Mouse (Mus musculus): Measurements from ENCODE around the gene Fmo9.

Fmo9 gene

DNA sequence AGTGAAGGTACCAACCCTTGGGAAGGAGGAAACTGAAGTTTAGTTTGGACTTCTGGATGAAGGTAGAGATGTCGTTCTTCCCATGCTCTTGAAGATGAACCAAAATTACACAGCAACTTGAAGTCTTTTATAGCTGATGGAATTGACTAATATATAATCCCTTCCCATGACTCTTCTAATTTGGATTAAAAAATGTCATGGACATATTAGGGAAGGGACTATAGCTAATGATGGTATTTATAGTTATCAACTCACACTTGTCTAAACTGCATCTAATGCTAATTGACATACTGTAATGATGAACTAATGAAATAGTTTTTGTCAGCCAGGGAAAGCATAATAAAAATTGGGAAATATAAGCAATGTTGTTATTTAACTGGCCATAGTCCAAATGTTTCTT lies at the start of gene Fmo9:
Gene Fmo9 (minus strand): TSS at position 101 of the 400 bp plus-strand sequence.
- CTCF ChIA-PET: no interaction called here
- POLR2A ChIA-PET: no interaction called here

- ChIA-PET CTCF (no interaction called here), POLR2A (interaction anchor here in 1 of 4 experiments (0.5 kb wide), 1 partner anchor 635 kb away, joined by 4 read pairs; no protein-coding TSS in a partner anchor)
Observed at GRCm38 (mm10) chr1:166730886-166731285, 49.2 kb upstream of the Fmo9 start.

DNA sequence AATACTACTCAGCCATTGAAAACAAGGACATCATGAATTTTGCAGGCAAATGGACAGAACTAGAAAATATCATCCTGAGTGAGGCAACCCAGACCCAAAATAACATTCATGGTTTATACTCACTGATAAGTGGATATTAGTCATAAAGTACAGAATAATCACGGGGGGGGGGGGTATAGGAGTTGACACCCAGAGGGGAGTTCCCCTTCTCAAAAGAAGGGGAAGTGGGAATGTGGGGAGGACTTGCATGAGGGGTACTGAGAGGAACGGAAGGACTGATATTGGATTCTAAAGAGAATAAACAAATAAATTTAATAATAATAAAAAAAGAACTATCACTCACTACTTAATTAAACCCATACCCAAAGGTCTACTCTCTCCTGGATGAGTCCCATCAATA lies 48.6 kb upstream of the Fmo9 start:
- POLR2A ChIA-PET: no interaction called here
- CTCF ChIA-PET: no interaction called here

DNA sequence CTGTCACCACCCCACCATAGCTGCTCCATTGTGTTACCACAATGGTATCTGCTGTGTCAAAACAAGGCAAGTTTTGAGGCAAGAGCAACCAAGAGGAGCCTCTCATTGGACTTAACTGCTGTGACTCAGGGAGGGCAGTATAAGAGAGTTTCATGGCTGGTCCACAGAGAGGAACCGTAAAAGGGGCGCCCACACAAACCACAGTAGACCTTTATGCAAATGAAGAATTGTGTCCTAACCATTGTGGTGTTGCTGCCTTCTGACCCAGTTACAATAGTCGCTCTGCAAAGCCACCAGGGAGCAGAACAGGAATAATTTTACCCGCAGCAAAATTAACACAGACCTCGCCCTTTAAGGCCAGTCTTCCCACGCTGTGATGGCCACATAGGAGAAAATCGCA lies 29.2 kb upstream of the Fmo9 start:
- ChIA-PET POLR2A (no interaction called here), CTCF (no interaction called here)

DNA sequence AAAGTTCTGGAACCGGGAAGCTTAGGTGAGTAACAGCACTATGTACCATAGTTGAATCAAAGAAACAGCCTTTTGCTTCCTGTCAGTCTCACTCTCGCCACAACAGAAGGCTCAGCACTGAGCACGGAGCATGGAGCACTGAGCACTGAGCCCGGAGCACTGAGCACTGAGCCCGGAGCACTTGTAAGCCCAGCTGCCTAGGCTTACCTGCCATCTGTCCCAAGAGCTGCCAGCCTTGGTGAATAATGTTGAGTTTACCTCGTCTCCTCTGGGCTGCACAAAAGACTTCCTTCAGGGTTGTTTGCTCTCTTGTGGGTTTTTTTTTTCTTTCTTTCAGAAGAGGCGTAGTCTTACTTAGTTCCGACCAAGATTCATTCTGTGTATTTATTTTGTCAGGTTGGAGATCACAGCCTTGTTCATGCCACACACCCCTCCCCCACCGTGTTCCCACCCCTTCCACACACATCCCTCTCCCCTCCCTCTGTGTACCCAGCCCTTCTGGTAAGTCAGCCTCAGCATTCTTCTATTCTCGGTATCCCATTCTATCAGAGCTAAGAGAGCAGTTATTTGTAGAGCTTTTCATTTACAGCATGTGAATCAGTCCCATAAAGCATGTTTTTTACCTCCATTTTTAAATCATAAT lies 20.7 kb upstream of the Fmo9 start:
- ChIA-PET POLR2A (interaction anchor here in 1 of 4 experiments (0.7 to 1.2 kb wide), 2 partner anchors 129 to 425 kb away, joined by 3 to 4 read pairs; no protein-coding TSS in a partner anchor), CTCF (no interaction called here)

- ChIA-PET POLR2A (no interaction called here), CTCF (no interaction called here)
Observed at GRCm38 (mm10) chr1:166669264-166669663, 12.4 kb downstream of the Fmo9 start.

DNA sequence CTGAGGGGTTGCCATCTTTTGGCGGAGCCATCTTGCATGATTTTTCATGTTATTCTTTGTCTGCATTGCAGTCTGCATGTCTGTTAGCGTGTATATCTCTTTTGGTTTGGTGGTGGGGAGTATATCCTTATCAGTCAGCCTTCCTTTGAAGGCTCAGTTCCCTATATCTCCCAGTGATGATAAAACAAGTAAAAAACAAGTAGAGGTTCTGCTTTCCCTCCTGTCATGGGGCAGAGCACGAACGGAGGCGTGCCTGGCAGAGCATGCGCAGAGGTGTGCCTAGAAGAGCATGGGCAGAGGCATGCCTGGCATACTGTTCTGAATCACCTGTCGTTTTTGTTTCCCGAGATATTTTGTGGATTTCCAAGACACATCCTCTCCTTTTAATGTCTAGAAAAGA lies 20.8 kb downstream of the Fmo9 start:
- POLR2A ChIA-PET: no interaction called here
- CTCF ChIA-PET: no interaction called here

DNA sequence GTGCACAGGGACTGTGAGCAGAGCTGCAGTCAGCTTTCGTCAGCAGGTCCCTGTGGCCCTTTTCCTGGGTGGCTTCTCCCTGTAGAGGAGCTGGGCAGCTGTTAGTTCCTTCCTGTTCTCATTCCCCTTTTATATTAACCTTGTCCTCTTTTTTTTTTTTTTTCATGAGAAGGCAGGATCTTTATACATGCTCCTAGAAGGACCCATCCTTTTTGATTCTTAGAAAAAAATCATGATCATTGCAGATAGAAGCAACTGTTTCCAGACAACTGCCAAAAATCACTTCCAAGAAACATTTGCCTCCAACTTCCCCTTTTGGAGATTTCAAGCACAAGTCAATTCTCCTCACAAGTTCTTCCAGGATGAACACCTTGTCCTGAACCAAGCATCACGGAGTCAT lies 34.1 kb downstream of the Fmo9 start, which contains the start of gene Gm4847:
Gene Gm4847 (minus strand): TSS at position 101 of the 400 bp plus-strand sequence.
- POLR2A ChIA-PET: no interaction called here
- CTCF ChIA-PET: no interaction called here
